Mouse (Mus musculus) common myeloid progenitor, adult 5-6 weeks (primary cell): ENCODE measurements around the gene Atxn7l3. TPM values are rescaled to one million over a fixed set of nuclear protein-coding genes. Genes with fewer than 3 reads are reported as not detected.

Experiments
- total RNA-seq: library from RNA; stranded (forward); fragments of 200-1000, 187-1606 nt; gene quantifications from 2 replicates; pipeline ENCODE4 v1.2.3, GENCODE M21; 2017

Atxn7l3 gene
- total RNA-seq, 1 experiment from 2014 or later, result 30.4 TPM

Other genes starting within 250 kb of the Atxn7l3 start
- gene Mpp2, start 208.1 kb downstream of the Atxn7l3 start, total RNA-seq, result 0.50 and 0.58 TPM in 2 replicates
- gene Ppy, start 195.3 kb downstream of the Atxn7l3 start, total RNA-seq, result not detected in 2 replicates
- gene Pyy, start 188.8 kb downstream of the Atxn7l3 start, total RNA-seq, result not detected in 2 replicates
- gene Nags, start 151.1 kb downstream of the Atxn7l3 start, total RNA-seq, result 0.53 and 1.7 TPM in 2 replicates
- 11.3 and 21.5 TPM in 2 replicates for gene Tmem101, start 140.2 kb downstream of the Atxn7l3 start, total RNA-seq
- gene Lsm12, start 111.3 kb downstream of the Atxn7l3 start, total RNA-seq, result 62.2 and 71.8 TPM in 2 replicates
- 45.2 and 51.6 TPM in 2 replicates for gene G6pc3, start 107.0 kb downstream of the Atxn7l3 start, total RNA-seq
- 20.7 and 26.0 TPM in 2 replicates for gene Hdac5, start 66.5 kb downstream of the Atxn7l3 start, total RNA-seq
- 4.8 and 5.3 TPM in 2 replicates for gene BC030867, start 47.7 kb downstream of the Atxn7l3 start, total RNA-seq
- 0.18 and 1.5 TPM in 2 replicates for gene Asb16, start 27.9 kb downstream of the Atxn7l3 start, total RNA-seq
- 24.4 and 27.5 TPM in 2 replicates for gene Tmub2, start 11.7 kb downstream of the Atxn7l3 start, total RNA-seq
- 173 and 184 TPM in 2 replicates for gene Ubtf, start 23.1 kb upstream of the Atxn7l3 start, total RNA-seq
- gene Slc4a1, start 69.6 kb upstream of the Atxn7l3 start, total RNA-seq, result 0.78 and 2.9 TPM in 2 replicates
- 1.1 TPM in 1 of 2 replicates, not detected in the other for gene Rundc3a, start 96.8 kb upstream of the Atxn7l3 start, total RNA-seq
- gene Slc25a39, start 111.3 kb upstream of the Atxn7l3 start, total RNA-seq, result 24.6 and 35.4 TPM in 2 replicates
- gene Grn, start 133.7 kb upstream of the Atxn7l3 start, total RNA-seq, result 20.9 and 26.1 TPM in 2 replicates
- 8.2 and 11.6 TPM in 2 replicates for gene Fam171a2, start 151.1 kb upstream of the Atxn7l3 start, total RNA-seq
- gene Itga2b, start 173.5 kb upstream of the Atxn7l3 start, total RNA-seq, result 142 and 145 TPM in 2 replicates